Mouse (Mus musculus) macrophage (primary cell): ENCODE data around the gene Cdrt4. TPM values are rescaled to one million over a fixed set of nuclear protein-coding genes. Genes with fewer than 3 reads are reported as not detected.
A peak's percentile ranks its signal among the peaks of the same experiment; 100 is the strongest.

Experiments used
- H3K27ac ChIP-seq: fragments of 350-480 bp; formaldehyde crosslinking; 2 replicates; pipeline ENCODE4 v1.9.0; 2021
- H3K36me3 ChIP-seq: fragments of 350-480 bp; formaldehyde crosslinking; 2 replicates; pipeline ENCODE4 v1.9.0; 2021; ENCODE audit errors: inconsistent target
- H3K4me3 ChIP-seq: fragments of 350-480 bp; formaldehyde crosslinking; 2 replicates; pipeline ENCODE4 v1.9.0; 2021; ENCODE audit errors: inconsistent target
- H3K79me2 ChIP-seq: fragments of 350-480 bp; formaldehyde crosslinking; 2 replicates; pipeline ENCODE4 v1.9.0; 2021; ENCODE audit errors: inconsistent target
- WGBS: methylation state at CpG from one replicate; pipeline ENCODE4 v1.1.7; 2026; ENCODE audit warnings: inconsistent platforms; ENCODE audit not compliant: missing documents; 5-methylcytosine and 5-hydroxymethylcytosine counted together
- polyA plus RNA-seq: library from polyadenylated mRNA; stranded (reverse); fragments of 250-400 nt; gene quantifications from 3 replicates; pipeline ENCODE4 v1.2.4, GENCODE M21; 2018; ENCODE audit warnings: inconsistent platforms

Gene Cdrt4
- polyA plus RNA-seq, 1 experiment from 2014 or later, result not detected

- WGBS, result 91% methylated on average over 6 of the region's 6 CpGs
- H3K36me3 ChIP-seq, result no peaks in the 10 kb centered on the region
- H3K4me3 ChIP-seq, result no peak overlapping the region
- H3K27ac ChIP-seq, result no peak overlapping the region
- no peaks in the 10 kb centered on the region for H3K79me2 ChIP-seq
Observed at GRCm38 (mm10) chr11:63025476-63025875, 74.5 kb downstream of the Cdrt4 start.

- Histone ChIP-seq H3K4me3 (no peak overlapping the region), H3K27ac (peak overlapping the region; percentile 66), H3K36me3 (no peaks in the 10 kb centered on the region), H3K79me2 (no peaks in the 10 kb centered on the region)
- WGBS, result 35% methylated on average over 9 of the region's 9 CpGs
Observed at GRCm38 (mm10) chr11:63026651-63027141, 75.7 kb downstream of the Cdrt4 start.

GRCm38 (mm10) chr11:63028131-63028530 lies 77.1 kb downstream of the Cdrt4 start:
- no peaks in the 10 kb centered on the region for H3K79me2 ChIP-seq
- no peaks in the 10 kb centered on the region for H3K36me3 ChIP-seq
- no peak overlapping the region for H3K27ac ChIP-seq
- 96% methylated on average over 3 of the region's 3 CpGs for WGBS
- H3K4me3 ChIP-seq, result no peak overlapping the region

GRCm38 (mm10) chr11:63029148-63029714 lies 78.2 kb downstream of the Cdrt4 start:
- WGBS, result 80% methylated on average over 4 of the region's 4 CpGs
- H3K79me2 ChIP-seq, result no peaks in the 10 kb centered on the region
- H3K4me3 ChIP-seq, result no peak overlapping the region
- H3K27ac ChIP-seq, result no peak overlapping the region
- H3K36me3 ChIP-seq, result no peaks in the 10 kb centered on the region

GRCm38 (mm10) chr11:63029721-63030120 lies 78.7 kb downstream of the Cdrt4 start:
- WGBS, result 94% methylated on average over 6 of the region's 6 CpGs

GRCm38 (mm10) chr11:63035420-63036211 lies 84.6 kb downstream of the Cdrt4 start:
- H3K79me2 ChIP-seq, result no peaks in the 10 kb centered on the region
- no peaks in the 10 kb centered on the region for H3K36me3 ChIP-seq
- H3K27ac ChIP-seq, result no peak overlapping the region
- no peak overlapping the region for H3K4me3 ChIP-seq
- 92% methylated on average over 11 of the region's 11 CpGs for WGBS

More at GRCm38 (mm10) chr11:63029721-63030120, 78.7 kb downstream of the Cdrt4 start:
- Histone ChIP-seq H3K79me2 (no peaks in the 10 kb centered on the region), H3K36me3 (no peaks in the 10 kb centered on the region), H3K4me3 (no peak overlapping the region), H3K27ac (no peak overlapping the region)

GRCm38 (mm10) chr11:63040002-63040661 lies 89.1 kb downstream of the Cdrt4 start:
- H3K36me3 ChIP-seq, result no peaks in the 10 kb centered on the region
- WGBS, result 94% methylated on average over 12 of the region's 12 CpGs
- no peaks in the 10 kb centered on the region for H3K79me2 ChIP-seq
- H3K4me3 ChIP-seq, result no peak overlapping the region
- no peak overlapping the region for H3K27ac ChIP-seq

Other genes starting within 250 kb of the Cdrt4 start
- gene Zfp287, start 219.3 kb upstream of the Cdrt4 start, polyA plus RNA-seq, result 2.3 to 2.4 TPM (median 2.4 TPM) in 3 replicates
- not detected in 3 replicates for gene Gm10428, start 198.1 kb upstream of the Cdrt4 start, polyA plus RNA-seq
- gene Zfp286, start 161.7 kb upstream of the Cdrt4 start, polyA plus RNA-seq, result 0.20 to 0.69 TPM (median 0.42 TPM) in 3 replicates
- 2.5 to 6.9 TPM (median 4.4 TPM) in 3 replicates for gene Trim16, start 131.0 kb upstream of the Cdrt4 start, polyA plus RNA-seq
- 0.35 to 1.5 TPM (median 1.1 TPM) in 3 replicates for gene Fbxw10, start 104.1 kb upstream of the Cdrt4 start, polyA plus RNA-seq
- 19.2 to 26.5 TPM (median 25.1 TPM) in 3 replicates for gene Tvp23b, start 71.7 kb upstream of the Cdrt4 start, polyA plus RNA-seq
- not detected in 3 replicates for gene Tekt3, start 110.5 kb downstream of the Cdrt4 start, polyA plus RNA-seq
- gene Pmp22, start 177.8 kb downstream of the Cdrt4 start, polyA plus RNA-seq, result 533 to 609 TPM (median 558 TPM) in 3 replicates